Mouse (Mus musculus) neural tube, embryonic 13.5 days (tissue): ENCODE measurements around the gene Gal3st2b. TPM values are rescaled to one million over a fixed set of nuclear protein-coding genes. Genes with fewer than 3 reads are reported as not detected.
A peak's percentile ranks its signal among the peaks of the same experiment; 100 is the strongest.
"Not testable (repeated sequence)": the region's sequence is repeated elsewhere in the genome, so short reads cannot be mapped to it uniquely, and the experiment has no call there.

Source experiments
- ATAC-seq: fragments of 200-750 bp; cut with Nextera tagmentation; 2 replicates; pipeline ENCODE4 v1.8.0; 2017; ENCODE audit warnings: low read depth, mild to moderate bottlenecking, moderate TSS enrichment, moderate library complexity
- H3K27ac ChIP-seq: fragments of 300-500 bp; sonication (generic); replicated peaks from 2 replicates; pipeline ENCODE4 v1.5.1; 2015; ENCODE audit warnings: moderate library complexity, mild to moderate bottlenecking, inconsistent platforms
- H3K27me3 ChIP-seq: fragments of 300-500 bp; sonication (generic); 2 replicates; pipeline ENCODE4 v1.6.1; 2015; ENCODE audit warnings: mild to moderate bottlenecking, inconsistent platforms
- H3K36me3 ChIP-seq: fragments of 300-500 bp; sonication (generic); 2 replicates; pipeline ENCODE4 v1.6.1; 2015; ENCODE audit warnings: mild to moderate bottlenecking, inconsistent platforms
- H3K4me1 ChIP-seq: fragments of 300-500 bp; sonication (generic); replicated peaks from 2 replicates; pipeline ENCODE4 v1.6.1; 2015; ENCODE audit warnings: inconsistent platforms
- H3K4me2 ChIP-seq: fragments of 300-500 bp; sonication (generic); 2 replicates; pipeline ENCODE4 v1.6.1; 2015; ENCODE audit warnings: inconsistent platforms, mild to moderate bottlenecking, moderate library complexity
- H3K4me3 ChIP-seq: fragments of 300-500 bp; sonication (generic); 2 replicates; pipeline ENCODE4 v1.5.1; 2015; ENCODE audit warnings: mild to moderate bottlenecking, inconsistent platforms
- H3K9ac ChIP-seq: fragments of 300-500 bp; sonication (generic); 2 replicates; pipeline ENCODE4 v1.6.1; 2015; ENCODE audit warnings: moderate library complexity, mild to moderate bottlenecking, inconsistent platforms
- H3K9me3 ChIP-seq: fragments of 300-500 bp; sonication (generic); 2 replicates; pipeline ENCODE4 v1.6.1; 2016; ENCODE audit warnings: inconsistent platforms
- WGBS: fragments of 180-500 bp; shearing (Covaris S2); methylation state at CpG from one replicate; pipeline ENCODE4 v1.1.7; 2015; 5-methylcytosine and 5-hydroxymethylcytosine counted together
- polyA plus RNA-seq: library from polyadenylated mRNA; unstranded; fragments of >200 nt; fragmentation: Nextera tagmentation; extraction: Ambion mirVana; gene quantifications from 2 replicates; pipeline ENCODE4 v1.2.1, GENCODE M21; 2015

The Gal3st2b gene
- polyA plus RNA-seq, result not detected in 2 replicates

- not testable (repeated sequence) for H3K9me3 ChIP-seq, H3K4me2 ChIP-seq, H3K9ac ChIP-seq, H3K4me1 ChIP-seq, H3K4me3 ChIP-seq, ATAC-seq, H3K27me3 ChIP-seq, H3K36me3 ChIP-seq, H3K27ac ChIP-seq
- WGBS, result 91% methylated on average over 2 of the region's 2 CpGs
Measured at GRCm38 (mm10) chr1:93918011-93918410, at the start of gene Gal3st2b. Gene Gal3st2b (plus strand): TSS chr1:93918311.

GRCm38 (mm10) chr1:93871594-93872105 is 46.5 kb upstream of the Gal3st2b start:
- H3K4me2 ChIP-seq, H3K4me3 ChIP-seq, ATAC-seq: not testable (repeated sequence)

GRCm38 (mm10) chr1:93874405-93874804 is 43.7 kb upstream of the Gal3st2b start:
- 93% methylated on average over 15 of the region's 22 CpGs for WGBS
- H3K4me2 ChIP-seq, ATAC-seq, H3K9me3 ChIP-seq, H3K27me3 ChIP-seq, H3K27ac ChIP-seq, H3K4me3 ChIP-seq, H3K4me1 ChIP-seq, H3K9ac ChIP-seq, H3K36me3 ChIP-seq: not testable (repeated sequence)

More at GRCm38 (mm10) chr1:93871594-93872105, 46.5 kb upstream of the Gal3st2b start:
- not testable (repeated sequence) for H3K27me3 ChIP-seq, H3K9me3 ChIP-seq, H3K27ac ChIP-seq, H3K36me3 ChIP-seq, H3K4me1 ChIP-seq, H3K9ac ChIP-seq
- 69% methylated on average over 1 of the region's 1 CpGs for WGBS

- WGBS, result no CpG with 5 or more reads among the region's 11 CpGs
- not testable (repeated sequence) for H3K27me3 ChIP-seq, H3K4me1 ChIP-seq, H3K36me3 ChIP-seq, H3K9ac ChIP-seq, H3K4me2 ChIP-seq, H3K9me3 ChIP-seq, H3K27ac ChIP-seq, H3K4me3 ChIP-seq
- peak; percentile 69; the same call in 1 of the 2 replicates for ATAC-seq
Measured at GRCm38 (mm10) chr1:93881778-93882177, 36.3 kb upstream of the Gal3st2b start.

- not testable (repeated sequence) for ATAC-seq, H3K9ac ChIP-seq, H3K27ac ChIP-seq, H3K4me2 ChIP-seq, H3K27me3 ChIP-seq, H3K36me3 ChIP-seq, H3K9me3 ChIP-seq, H3K4me1 ChIP-seq, H3K4me3 ChIP-seq
- WGBS, result 50% methylated on average over 1 of the region's 1 CpGs
Measured at GRCm38 (mm10) chr1:93890936-93891335, 27.2 kb upstream of the Gal3st2b start.

- not testable (repeated sequence) for H3K36me3 ChIP-seq, H3K4me1 ChIP-seq, H3K27ac ChIP-seq, H3K27me3 ChIP-seq, ATAC-seq, H3K4me3 ChIP-seq, H3K9me3 ChIP-seq, H3K9ac ChIP-seq, H3K4me2 ChIP-seq
- no CpG with 5 or more reads among the region's 1 CpGs for WGBS
Measured at GRCm38 (mm10) chr1:93897395-93897794, 20.7 kb upstream of the Gal3st2b start.

GRCm38 (mm10) chr1:93901291-93901690 is 16.8 kb upstream of the Gal3st2b start:
- not testable (repeated sequence) for H3K4me3 ChIP-seq, H3K36me3 ChIP-seq, H3K27ac ChIP-seq, H3K27me3 ChIP-seq, ATAC-seq, H3K4me2 ChIP-seq, H3K9me3 ChIP-seq, H3K4me1 ChIP-seq, H3K9ac ChIP-seq
- 57% methylated on average over 3 of the region's 5 CpGs for WGBS

- not testable (repeated sequence) for H3K9ac ChIP-seq, H3K36me3 ChIP-seq, H3K27me3 ChIP-seq, ATAC-seq, H3K4me1 ChIP-seq, H3K9me3 ChIP-seq, H3K27ac ChIP-seq, H3K4me2 ChIP-seq, H3K4me3 ChIP-seq
- WGBS, result 87% methylated on average over 4 of the region's 5 CpGs
Measured at GRCm38 (mm10) chr1:93906690-93907089, 11.4 kb upstream of the Gal3st2b start.

- not testable (repeated sequence) for H3K4me2 ChIP-seq, H3K27ac ChIP-seq, ATAC-seq, H3K4me3 ChIP-seq, H3K4me1 ChIP-seq, H3K36me3 ChIP-seq, H3K9me3 ChIP-seq, H3K27me3 ChIP-seq, H3K9ac ChIP-seq
- no CpG with 5 or more reads among the region's 11 CpGs for WGBS
Measured at GRCm38 (mm10) chr1:93908977-93909586, 9.0 kb upstream of the Gal3st2b start.

- not testable (repeated sequence) for ATAC-seq, H3K4me2 ChIP-seq, H3K27me3 ChIP-seq, H3K9me3 ChIP-seq, H3K4me1 ChIP-seq, H3K4me3 ChIP-seq, H3K27ac ChIP-seq, H3K9ac ChIP-seq, H3K36me3 ChIP-seq
- no CpG with 5 or more reads among the region's 2 CpGs for WGBS
Measured at GRCm38 (mm10) chr1:93911877-93912276, 6.2 kb upstream of the Gal3st2b start.

- H3K27ac ChIP-seq, H3K36me3 ChIP-seq, H3K9ac ChIP-seq, H3K4me2 ChIP-seq, ATAC-seq, H3K4me3 ChIP-seq, H3K27me3 ChIP-seq, H3K4me1 ChIP-seq, H3K9me3 ChIP-seq: not testable (repeated sequence)
- 75% methylated on average over 3 of the region's 3 CpGs for WGBS
Measured at GRCm38 (mm10) chr1:93917160-93917559, 951 bp upstream of the Gal3st2b start.

GRCm38 (mm10) chr1:93918775-93919174 is 664 bp downstream of the Gal3st2b start:
- H3K4me3 ChIP-seq, H3K9ac ChIP-seq, ATAC-seq, H3K9me3 ChIP-seq, H3K27me3 ChIP-seq, H3K4me2 ChIP-seq, H3K36me3 ChIP-seq, H3K27ac ChIP-seq, H3K4me1 ChIP-seq: not testable (repeated sequence)
- 88% methylated on average over 1 of the region's 1 CpGs for WGBS

GRCm38 (mm10) chr1:93919321-93919720 is 1.2 kb downstream of the Gal3st2b start:
- not testable (repeated sequence) for H3K36me3 ChIP-seq, H3K4me1 ChIP-seq, H3K4me2 ChIP-seq, H3K4me3 ChIP-seq, H3K27me3 ChIP-seq, ATAC-seq, H3K9me3 ChIP-seq, H3K9ac ChIP-seq, H3K27ac ChIP-seq
- WGBS, result 83% methylated on average over 3 of the region's 3 CpGs
